Mouse (Mus musculus): ENCODE measurements around the gene Serinc5.
"Not testable (repeated sequence)": the region's sequence is repeated elsewhere in the genome, so short reads cannot be mapped to it uniquely, and the experiment has no call there.

The Serinc5 gene

GRCm38 (mm10) chr13:92610311-92611221 is at the start of gene Serinc5:
TSS of gene Serinc5 (plus strand) at chr13:92611091.
- DNase-seq (ENCODE audit: extremely low spot score, low read depth, low spot score) = no peak

GRCm38 (mm10) chr13:92576072-92576471 is 34.8 kb upstream of the Serinc5 start, which contains the start of gene Spz1:
TSS of gene Spz1 (minus strand) at chr13:92576172.
- no peak for DNase-seq (ENCODE audit: extremely low spot score, low read depth, low spot score)

GRCm38 (mm10) chr13:92576688-92577087 is 34.2 kb upstream of the Serinc5 start:
- DNase-seq (ENCODE audit: extremely low spot score, low read depth, low spot score) = no peak

GRCm38 (mm10) chr13:92578210-92578609 is 32.7 kb upstream of the Serinc5 start:
- no peak for DNase-seq (ENCODE audit: extremely low spot score, low read depth, low spot score)

DNA sequence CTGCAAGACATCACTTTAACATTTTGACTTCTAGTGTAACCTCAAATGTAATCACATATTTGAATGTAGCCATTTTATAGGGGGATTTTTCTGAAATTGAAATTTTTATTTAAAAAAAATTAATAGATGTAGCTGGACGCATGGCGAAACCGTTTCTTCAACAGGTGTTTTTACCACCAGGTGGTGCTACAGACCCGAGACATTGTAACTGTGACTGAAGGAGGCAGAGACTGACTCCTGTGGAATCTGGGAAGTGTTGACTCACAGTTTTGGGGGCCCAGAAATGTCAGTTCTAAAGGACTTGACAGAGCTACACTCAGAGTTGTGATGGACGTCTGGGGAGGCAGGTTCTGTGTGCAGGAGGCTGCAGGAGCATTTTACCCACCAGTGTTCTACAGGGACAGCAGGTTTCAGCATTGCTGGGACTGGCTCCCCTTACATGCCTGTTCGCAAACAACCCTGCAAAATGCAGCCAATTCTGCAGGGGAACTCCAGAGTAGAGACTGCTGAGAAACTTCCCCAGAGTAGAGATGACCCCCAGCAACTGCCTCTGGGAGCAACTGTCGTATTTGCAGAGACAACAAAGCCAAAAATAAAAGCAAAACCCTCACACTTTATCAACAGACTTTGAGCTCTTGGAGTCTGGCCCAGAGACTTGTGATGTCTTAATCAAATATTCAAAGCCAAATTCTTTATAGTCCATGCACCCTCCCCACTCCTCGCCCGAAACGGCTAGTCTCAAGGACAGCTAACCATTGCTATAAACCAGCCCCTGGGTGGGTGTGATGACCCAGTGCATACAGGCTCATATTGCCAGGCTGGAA is 30.5 kb upstream of the Serinc5 start:
- no peak for DNase-seq (ENCODE audit: extremely low spot score, low read depth, low spot score)

DNA sequence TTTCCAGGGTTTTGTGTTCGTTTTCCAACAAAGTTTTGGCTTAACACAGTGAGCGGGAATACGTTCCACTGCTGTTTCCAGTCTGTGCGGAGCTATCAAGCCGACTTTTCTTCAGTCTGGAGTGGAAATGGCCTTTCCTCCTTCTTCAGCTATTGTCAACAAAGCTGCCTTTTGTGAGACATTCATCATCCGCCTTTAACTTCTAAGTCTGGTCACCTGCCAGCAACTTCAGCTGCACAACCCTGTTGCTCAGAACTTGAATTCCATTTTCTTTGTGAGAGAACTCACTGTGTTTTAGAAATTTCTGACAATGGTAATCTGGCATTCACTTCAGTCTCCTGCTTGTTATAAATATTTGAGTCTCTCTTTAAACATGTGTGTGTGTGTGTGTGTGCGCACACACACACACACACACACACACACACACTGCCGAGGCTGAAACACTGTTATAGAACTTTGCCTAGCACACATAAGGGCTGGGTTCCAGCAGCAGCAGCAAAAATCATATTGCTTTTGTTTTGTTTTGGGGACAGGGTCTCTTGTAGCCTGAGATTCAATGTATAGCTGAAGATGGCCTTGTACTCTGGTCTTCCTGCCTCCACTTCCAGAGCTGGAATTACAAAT is 26.7 kb upstream of the Serinc5 start:
- DNase-seq (ENCODE audit: extremely low spot score, low read depth, low spot score) = no peak

DNA sequence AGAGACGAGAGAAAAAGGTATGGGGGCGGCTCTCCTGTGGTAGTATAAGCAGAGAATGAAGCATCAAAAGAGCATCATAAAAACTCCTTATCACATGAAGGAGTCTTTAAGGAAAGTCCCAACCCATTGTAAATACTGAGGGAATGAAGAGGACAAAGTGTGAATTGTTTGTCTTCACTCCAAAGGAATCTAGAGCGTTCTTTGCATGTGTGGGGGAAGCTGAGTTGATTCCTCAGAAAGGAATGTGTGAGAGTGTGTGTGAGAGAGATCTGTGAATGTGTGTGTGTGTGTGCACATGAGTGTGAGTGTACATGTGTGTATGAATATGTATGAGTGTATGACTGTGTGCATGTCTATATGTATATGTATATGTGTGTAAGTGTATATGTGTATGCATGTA is 22.2 kb upstream of the Serinc5 start:
- no peak for DNase-seq (ENCODE audit: extremely low spot score, low read depth, low spot score)

GRCm38 (mm10) chr13:92589255-92589654 is 21.6 kb upstream of the Serinc5 start:
- DNase-seq (ENCODE audit: extremely low spot score, low read depth, low spot score) = no peak

DNA sequence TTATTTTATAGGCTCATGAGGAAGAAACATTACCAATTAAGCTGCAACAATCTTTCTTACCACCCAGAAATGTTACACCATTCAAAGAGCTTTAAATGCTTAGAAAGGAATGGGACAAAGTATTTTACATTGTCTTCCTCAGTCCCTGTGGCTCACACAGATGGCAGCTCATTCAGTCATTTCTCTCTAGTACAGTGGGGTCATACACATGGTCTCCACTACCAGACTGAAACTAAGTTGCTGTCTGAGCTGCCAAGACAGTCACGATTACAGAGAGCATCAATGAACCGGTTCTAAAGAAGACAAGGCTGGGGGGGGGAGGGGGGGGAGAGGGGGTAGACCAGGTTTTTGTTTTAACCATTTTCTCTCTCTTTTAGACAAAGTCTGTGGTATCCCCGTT is 19.7 kb upstream of the Serinc5 start:
- DNase-seq (ENCODE audit: extremely low spot score, low read depth, low spot score) = no peak

DNA sequence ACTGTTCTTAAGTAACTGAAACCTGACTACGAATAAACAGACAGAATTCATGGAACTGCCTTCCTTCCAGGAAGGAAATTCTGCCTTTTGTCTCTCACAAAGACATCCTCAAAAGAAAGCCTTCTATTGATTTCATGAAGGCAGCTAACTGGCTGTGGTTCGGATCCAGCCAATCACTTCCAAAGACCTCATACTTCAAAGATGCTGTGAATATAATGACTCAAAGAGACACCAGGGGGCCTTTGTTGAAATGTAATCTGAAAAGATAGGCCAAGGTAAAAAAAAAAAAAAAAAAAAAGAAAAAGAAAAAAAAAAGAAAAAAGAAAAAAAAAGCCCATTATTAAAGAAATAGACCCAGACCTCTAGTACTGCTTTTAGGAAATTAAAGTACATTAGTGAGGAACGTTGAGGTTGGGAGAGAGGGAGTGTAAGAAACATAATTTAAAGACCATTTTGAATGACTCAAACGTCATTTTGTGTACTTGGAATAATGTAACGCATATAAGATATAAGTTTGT is 18.6 kb upstream of the Serinc5 start:
- DNase-seq (ENCODE audit: extremely low spot score, low read depth, low spot score) = no peak

- DNase-seq (ENCODE audit: extremely low spot score, low read depth, low spot score) = no peak
Observed at GRCm38 (mm10) chr13:92592786-92593635, 17.9 kb upstream of the Serinc5 start.

DNA sequence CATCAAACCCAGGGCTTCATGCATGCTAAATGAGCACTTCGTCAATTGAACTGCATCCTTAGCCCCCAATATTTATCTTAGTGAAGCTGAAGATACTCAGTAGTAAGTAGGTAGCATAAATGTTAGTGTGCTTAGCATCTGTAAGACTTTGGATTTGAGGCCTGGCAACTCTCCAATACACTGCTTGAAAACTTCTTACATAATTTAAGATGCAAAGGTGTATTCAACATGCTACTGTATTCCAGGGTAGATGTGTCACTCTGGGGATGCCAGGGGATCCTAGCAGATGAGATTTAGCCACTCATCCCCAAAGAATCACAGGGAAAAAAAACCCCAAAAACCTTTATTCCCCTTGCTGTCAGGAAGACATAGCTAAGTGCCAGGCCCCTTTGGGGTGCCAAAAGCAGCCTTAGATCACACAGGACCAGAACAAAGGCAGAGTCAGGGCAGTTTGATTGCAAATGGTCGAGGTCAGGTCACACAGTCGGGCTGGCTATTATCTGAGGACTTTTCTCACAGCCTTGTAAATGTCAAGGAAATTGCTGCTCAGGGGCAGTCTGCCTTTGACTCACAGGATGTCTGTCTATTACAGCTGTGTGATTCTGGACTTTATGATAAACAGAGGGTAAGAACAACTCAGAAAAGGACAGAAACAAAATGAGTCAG is 17.0 kb upstream of the Serinc5 start:
- no peak for DNase-seq (ENCODE audit: extremely low spot score, low read depth, low spot score)

- no peak for DNase-seq (ENCODE audit: extremely low spot score, low read depth, low spot score)
Observed at GRCm38 (mm10) chr13:92594481-92594880, 16.4 kb upstream of the Serinc5 start.

DNA sequence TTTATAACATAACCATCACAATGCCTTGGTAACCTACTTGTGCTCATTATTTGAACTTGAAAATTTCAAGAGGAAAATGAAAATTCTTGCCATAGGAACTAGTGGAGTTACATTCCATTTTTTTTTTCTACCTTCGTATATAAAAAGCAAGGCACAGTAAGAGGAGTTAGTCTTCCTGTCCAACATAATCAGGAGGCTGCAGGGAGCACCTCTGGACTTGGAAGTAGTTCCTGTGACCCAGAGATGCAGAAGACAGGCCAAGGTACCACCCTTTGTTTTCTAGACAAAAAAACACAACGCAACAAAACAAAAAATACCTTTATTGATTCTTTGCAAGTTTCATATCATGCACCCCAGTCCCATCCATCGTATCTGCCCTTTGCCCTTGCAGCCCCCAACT is 16.0 kb upstream of the Serinc5 start:
- no peak for DNase-seq (ENCODE audit: extremely low spot score, low read depth, low spot score)

DNA sequence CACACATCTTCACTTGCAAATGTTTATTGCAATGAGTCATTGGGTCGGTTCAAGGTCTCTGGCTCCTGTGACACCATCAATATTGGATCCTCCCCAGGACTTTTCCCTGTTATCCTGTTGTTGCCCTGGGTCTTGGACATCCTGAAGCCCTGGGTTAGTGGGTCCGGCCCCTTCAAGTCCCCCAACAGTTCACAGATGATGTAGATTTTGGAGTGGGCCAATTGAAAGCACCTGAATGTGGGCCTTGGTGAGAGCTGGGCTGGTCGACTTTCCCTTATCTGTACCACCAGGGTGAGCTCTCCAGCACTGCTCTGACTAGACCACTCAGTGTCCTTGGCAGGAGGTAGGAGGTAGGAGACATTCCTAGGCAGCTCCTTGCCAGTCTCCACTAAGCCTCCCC is 15.5 kb upstream of the Serinc5 start:
- DNase-seq (ENCODE audit: extremely low spot score, low read depth, low spot score) = no peak

GRCm38 (mm10) chr13:92605306-92605705 is 5.6 kb upstream of the Serinc5 start:
- not testable (repeated sequence) for DNase-seq (ENCODE audit: extremely low spot score, low read depth, low spot score)

- no peak for DNase-seq (ENCODE audit: extremely low spot score, low read depth, low spot score)
Observed at GRCm38 (mm10) chr13:92609486-92610310, 1.2 kb upstream of the Serinc5 start.

- DNase-seq (ENCODE audit: extremely low spot score, low read depth, low spot score) = no peak
Observed at GRCm38 (mm10) chr13:92611254-92611784, 428 bp downstream of the Serinc5 start.

- DNase-seq (ENCODE audit: extremely low spot score, low read depth, low spot score) = no peak
Observed at GRCm38 (mm10) chr13:92611917-92612316, 1.0 kb downstream of the Serinc5 start.

Measured in hindlimb bud, embryonic 11.5 days (tissue).